Mouse (Mus musculus) forebrain, embryonic 16.5 days (tissue): ENCODE measurements at regions not wholly inside any gene's neighbourhood (a gene's known extent, or its start where the extent isn't known, plus 50 kb on each side); places are given as distances from the start of the nearest gene placed in this dataset.

Experiments used
- ATAC-seq: fragments of 200-750 bp; cut with Nextera tagmentation; 2 replicates; pipeline ENCODE4 v1.8.0; 2017; ENCODE audit warnings: mild to moderate bottlenecking, moderate library complexity
- H3K27ac ChIP-seq: fragments of 300-500 bp; sonication (generic); 2 replicates; pipeline ENCODE4 v1.5.1; 2014; ENCODE audit warnings: low read length, control low read depth
- H3K27me3 ChIP-seq: fragments of 300-500 bp; sonication (generic); replicated peaks from 2 replicates; pipeline ENCODE4 v1.6.1; 2014; ENCODE audit warnings: low read length; ENCODE audit not compliant: control insufficient read depth, insufficient read depth
- H3K36me3 ChIP-seq: fragments of 300-500 bp; sonication (generic); 2 replicates; pipeline ENCODE4 v1.6.1; 2014; ENCODE audit not compliant: control insufficient read depth, insufficient read depth
- H3K4me1 ChIP-seq: fragments of 300-500 bp; sonication (generic); replicated peaks from 2 replicates; pipeline ENCODE4 v1.6.1; 2014; ENCODE audit warnings: low read length; ENCODE audit not compliant: control insufficient read depth, insufficient read depth
- H3K4me2 ChIP-seq: fragments of 300-500 bp; sonication (generic); 2 replicates; pipeline ENCODE4 v1.6.1; 2014; ENCODE audit warnings: mild to moderate bottlenecking, low read length, control low read depth
- H3K4me3 ChIP-seq: fragments of 300-500 bp; sonication (generic); replicated peaks from 2 replicates; pipeline ENCODE4 v1.5.1; 2014; ENCODE audit warnings: mild to moderate bottlenecking, low read length, control low read depth
- H3K9ac ChIP-seq: fragments of 300-500 bp; sonication (generic); replicated peaks from 2 replicates; pipeline ENCODE4 v1.6.1; 2014; ENCODE audit warnings: low read depth, low read length, control low read depth
- H3K9me3 ChIP-seq: fragments of 300-500 bp; sonication (generic); 2 replicates; pipeline ENCODE4 v1.6.1; 2016; ENCODE audit warnings: low read length; ENCODE audit not compliant: control insufficient read depth
- WGBS: fragments of 180-500 bp; shearing (Covaris S2); extraction: QIAGEN DNeasy Blood & Tissue Kit; methylation state at CpG from one replicate; pipeline ENCODE4 v1.1.7; 2014; 5-methylcytosine and 5-hydroxymethylcytosine counted together

DNA sequence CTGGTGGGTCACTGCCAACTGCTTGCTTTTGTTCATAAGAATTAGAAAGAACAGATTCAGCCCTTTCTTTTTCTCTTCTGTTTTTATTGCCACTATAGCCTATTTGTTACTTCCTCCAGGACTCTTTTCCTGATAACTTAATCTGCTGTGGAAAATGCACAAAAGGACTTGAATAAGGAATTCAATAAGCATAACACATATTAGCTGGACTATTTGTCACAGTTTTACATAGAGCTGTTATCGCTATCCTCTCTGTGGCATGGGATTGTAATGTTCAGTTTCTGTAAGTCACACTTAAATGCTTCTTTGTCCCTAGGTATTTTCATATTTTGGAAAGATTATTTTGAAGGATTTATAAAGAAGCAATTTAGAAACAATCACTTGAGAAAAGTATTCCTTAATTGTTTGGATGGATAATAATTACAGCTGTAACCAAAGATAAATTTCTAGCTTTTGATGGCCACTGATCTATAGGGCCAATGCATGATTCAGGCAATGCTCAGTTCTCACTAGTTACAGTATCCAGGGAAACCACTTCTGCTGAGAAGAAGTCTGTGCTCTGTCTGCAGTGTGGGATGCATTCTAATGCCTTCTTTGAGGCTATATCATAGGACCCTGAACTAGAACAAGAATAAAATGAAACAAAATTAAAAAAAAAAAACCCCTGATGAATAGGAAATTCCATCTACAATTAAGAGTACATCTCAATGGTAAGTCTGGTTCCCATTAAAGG is 1243.1 kb upstream of the Got2 start:
- Histone ChIP-seq H3K27me3 (no peaks in the 10 kb centered on the region), H3K9me3 (no peaks in the 10 kb centered on the region), H3K27ac (no peak overlapping the region), H3K4me1 (no peaks in the 10 kb centered on the region), H3K4me3 (no peak overlapping the region), H3K36me3 (no peaks in the 10 kb centered on the region), H3K4me2 (no peak overlapping the region), H3K9ac (no peak overlapping the region)
- 72% methylated on average over 1 of the region's 1 CpGs for WGBS
- ATAC-seq = 0 out of 2 replicates have a peak, but pooled peaks have one; percentile 55

DNA sequence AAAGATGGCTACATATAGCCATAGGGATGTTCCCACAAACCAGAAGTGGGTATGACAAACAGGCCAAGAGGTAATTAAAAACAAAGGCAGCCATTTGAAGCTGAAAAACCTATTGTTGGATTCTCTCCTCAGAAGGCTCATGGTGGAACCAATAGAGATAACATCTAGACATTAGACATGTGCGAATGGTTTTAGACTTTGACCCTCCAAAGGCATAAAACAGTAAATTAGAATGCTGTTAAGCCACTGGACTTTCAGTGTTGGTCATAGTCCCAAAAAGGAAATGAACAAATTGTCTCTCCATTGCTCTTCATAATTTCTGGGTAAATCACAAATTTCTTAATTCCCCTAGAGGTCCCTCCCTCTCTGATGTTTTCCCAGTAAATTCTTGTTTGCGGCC is 1242.5 kb upstream of the Got2 start:
- no peak overlapping the region for H3K4me3 ChIP-seq
- no peaks in the 10 kb centered on the region for H3K27me3 ChIP-seq
- H3K36me3 ChIP-seq = no peaks in the 10 kb centered on the region
- ATAC-seq = no peak
- no peak overlapping the region for H3K9ac ChIP-seq
- H3K27ac ChIP-seq = no peak overlapping the region
- H3K4me2 ChIP-seq = no peak overlapping the region
- no peaks in the 10 kb centered on the region for H3K4me1 ChIP-seq
- H3K9me3 ChIP-seq = no peaks in the 10 kb centered on the region
- WGBS = 69% methylated on average over 2 of the region's 2 CpGs

- no peaks in the 10 kb centered on the region; the same call in 1 of the 2 replicates for H3K4me1 ChIP-seq
- ATAC-seq = peak; percentile 90
- no peak overlapping the region for H3K4me2 ChIP-seq
- no peaks in the 10 kb centered on the region for H3K9me3 ChIP-seq
- no peak overlapping the region for H3K4me3 ChIP-seq
- no peak overlapping the region for H3K27ac ChIP-seq
- 40% methylated on average over 4 of the region's 4 CpGs for WGBS
- H3K36me3 ChIP-seq = no peaks in the 10 kb centered on the region
- no peaks in the 10 kb centered on the region for H3K27me3 ChIP-seq
- H3K9ac ChIP-seq = no peak overlapping the region
These were observed 1220.5 kb upstream of the Got2 start for GRCm38 (mm10) chr8:97108719-97109391.
